Mouse (Mus musculus) kidney, embryonic 14.5 days (tissue): ENCODE measurements around the gene Rasgrf1. TPM values are rescaled to one million over a fixed set of nuclear protein-coding genes. Genes with fewer than 3 reads are reported as not detected.

Experiments
- ATAC-seq: fragments of 200-750 bp; cut with Nextera tagmentation; 2 replicates; pipeline ENCODE4 v1.8.0; 2017; ENCODE audit warnings: moderate number of reproducible peaks, mild to moderate bottlenecking, moderate TSS enrichment, moderate library complexity; ENCODE audit not compliant: low FRiP score, low TSS enrichment
- H3K27ac ChIP-seq: fragments of 300-500 bp; sonication (generic); 2 replicates; pipeline ENCODE4 v1.5.1; 2014; ENCODE audit warnings: low read depth, mild to moderate bottlenecking, low read length, moderate library complexity, mixed read lengths
- H3K27me3 ChIP-seq: fragments of 300-500 bp; sonication (generic); 2 replicates; pipeline ENCODE4 v1.6.1; 2014; ENCODE audit warnings: mild to moderate bottlenecking, low read length; ENCODE audit not compliant: control insufficient read depth, insufficient read depth
- H3K36me3 ChIP-seq: fragments of 300-500 bp; sonication (generic); 2 replicates; pipeline ENCODE4 v1.6.1; 2014; ENCODE audit warnings: low read length, mixed read lengths; ENCODE audit not compliant: control insufficient read depth, insufficient read depth
- H3K4me1 ChIP-seq: fragments of 300-500 bp; sonication (generic); 2 replicates; pipeline ENCODE4 v1.6.1; 2014; ENCODE audit warnings: low read length, mixed read lengths; ENCODE audit not compliant: control insufficient read depth, insufficient read depth
- H3K4me2 ChIP-seq: fragments of 300-500 bp; sonication (generic); replicated peaks from 2 replicates; pipeline ENCODE4 v1.6.1; 2014; ENCODE audit warnings: low read depth, mild to moderate bottlenecking, low read length
- H3K4me3 ChIP-seq: fragments of 300-500 bp; sonication (generic); 2 replicates; pipeline ENCODE4 v1.5.1; 2014; ENCODE audit warnings: mild to moderate bottlenecking, low read length
- H3K9ac ChIP-seq: fragments of 300-500 bp; sonication (generic); 2 replicates; pipeline ENCODE4 v1.6.1; 2014; ENCODE audit warnings: low read depth, mild to moderate bottlenecking, low read length, moderate library complexity
- H3K9me3 ChIP-seq: fragments of 300-500 bp; sonication (generic); 2 replicates; pipeline ENCODE4 v1.6.1; 2016; ENCODE audit warnings: low read length; ENCODE audit not compliant: control insufficient read depth
- whole genome bisulfite sequencing: fragments of 180-500 bp; shearing (Covaris S2); extraction: QIAGEN DNeasy Blood & Tissue Kit; methylation state at CpG from one replicate; pipeline ENCODE4 v1.1.7; 2014; 5-methylcytosine and 5-hydroxymethylcytosine counted together
- polyA plus RNA-seq: library from polyadenylated mRNA; unstranded; fragments of >200 nt; fragmentation: Nextera tagmentation; extraction: Ambion mirVana; gene quantifications from 2 replicates; pipeline ENCODE4 v1.2.1, GENCODE M21; 2014

The Rasgrf1 gene
- polyA plus RNA-seq, 1 experiment from 2014 or later, result 0.11 TPM

DNA sequence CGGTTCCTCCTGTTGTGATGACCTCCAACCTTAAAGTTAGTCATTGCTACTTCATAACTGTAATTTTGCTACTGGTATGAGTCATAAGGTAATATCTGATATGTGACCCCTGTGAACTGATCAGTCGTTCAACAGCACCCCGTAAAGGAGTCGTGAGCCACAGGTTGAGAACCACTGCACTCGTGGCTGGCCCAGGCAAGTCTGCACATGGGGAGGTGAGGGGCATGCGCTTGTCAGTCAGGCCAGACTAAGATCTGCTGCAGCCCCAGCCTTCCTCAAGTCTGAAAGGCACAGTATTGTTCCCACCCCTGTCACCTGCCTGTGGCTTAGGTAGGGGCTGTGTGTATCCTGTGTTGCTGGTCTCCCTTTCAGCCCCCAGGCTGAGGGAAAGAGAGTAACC lies 159.1 kb downstream of the Rasgrf1 start:
- Histone ChIP-seq H3K4me3 (no peak overlapping the region), H3K36me3 (0 out of 2 replicates have a peak, but pooled peaks cover 2% of the 10 kb centered on the region), H3K4me2 (no peak overlapping the region), H3K27ac (no peak overlapping the region), H3K9ac (no peak overlapping the region), H3K4me1 (no peaks in the 10 kb centered on the region), H3K27me3 (no peaks in the 10 kb centered on the region), H3K9me3 (no peaks in the 10 kb centered on the region)
- 76% methylated on average over 6 of the region's 6 CpGs for WGBS
- no peak for ATAC-seq

DNA sequence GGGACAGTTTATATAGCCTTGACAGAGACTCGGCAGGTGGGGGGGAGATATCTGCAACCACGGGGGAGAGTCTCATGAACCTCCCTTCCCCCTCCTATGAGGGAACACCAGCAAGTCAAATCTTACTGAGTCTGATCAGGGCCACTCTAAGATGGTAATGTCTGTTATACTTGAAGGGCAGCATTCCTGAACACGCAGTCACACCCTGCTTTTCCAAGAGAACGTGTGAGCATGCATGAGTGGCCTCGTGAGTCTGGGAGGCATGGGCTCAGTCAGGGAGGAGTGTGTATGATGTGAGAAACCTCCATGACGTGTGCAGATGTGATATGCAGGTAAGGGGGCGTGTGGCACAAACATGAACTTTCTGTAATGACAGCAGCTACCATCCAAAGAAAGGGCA lies 159.8 kb downstream of the Rasgrf1 start:
- H3K27ac ChIP-seq, result no peak overlapping the region
- H3K4me1 ChIP-seq, result no peaks in the 10 kb centered on the region
- H3K4me3 ChIP-seq, result no peak overlapping the region
- H3K4me2 ChIP-seq, result no peak overlapping the region
- no peaks in the 10 kb centered on the region for H3K27me3 ChIP-seq
- ATAC-seq, result peak; percentile 86
- no peak overlapping the region for H3K9ac ChIP-seq
- 0 out of 2 replicates have a peak, but pooled peaks cover 2% of the 10 kb centered on the region for H3K36me3 ChIP-seq
- WGBS, result 64% methylated on average over 7 of the region's 7 CpGs
- H3K9me3 ChIP-seq, result no peaks in the 10 kb centered on the region

DNA sequence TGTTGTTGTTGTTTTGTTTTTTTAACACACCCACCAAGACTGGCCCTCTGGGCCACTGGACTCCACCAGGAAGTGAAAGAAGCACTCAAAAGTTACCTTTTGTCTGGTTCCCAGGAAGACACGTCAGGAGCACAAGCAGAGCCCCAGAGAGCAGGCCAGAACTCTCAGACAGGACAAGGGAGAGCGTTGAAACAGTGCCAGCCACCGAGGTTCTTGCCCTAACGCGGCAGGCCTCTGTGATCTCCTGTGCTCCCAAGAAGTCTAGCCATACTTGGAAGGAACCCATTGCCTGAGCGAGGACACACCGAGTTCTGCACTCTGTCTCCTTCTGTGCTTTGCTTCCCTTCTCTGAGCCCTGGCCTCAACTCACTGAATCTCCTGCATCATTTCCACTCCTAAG lies 160.5 kb downstream of the Rasgrf1 start:
- no peaks in the 10 kb centered on the region for H3K27me3 ChIP-seq
- no peaks in the 10 kb centered on the region for H3K36me3 ChIP-seq
- H3K4me2 ChIP-seq, result no peak overlapping the region
- no peak overlapping the region for H3K9ac ChIP-seq
- H3K9me3 ChIP-seq, result no peaks in the 10 kb centered on the region
- no peaks in the 10 kb centered on the region for H3K4me1 ChIP-seq
- 80% methylated on average over 7 of the region's 7 CpGs for WGBS
- H3K27ac ChIP-seq, result no peak overlapping the region
- H3K4me3 ChIP-seq, result no peak overlapping the region
- ATAC-seq, result no peak

DNA sequence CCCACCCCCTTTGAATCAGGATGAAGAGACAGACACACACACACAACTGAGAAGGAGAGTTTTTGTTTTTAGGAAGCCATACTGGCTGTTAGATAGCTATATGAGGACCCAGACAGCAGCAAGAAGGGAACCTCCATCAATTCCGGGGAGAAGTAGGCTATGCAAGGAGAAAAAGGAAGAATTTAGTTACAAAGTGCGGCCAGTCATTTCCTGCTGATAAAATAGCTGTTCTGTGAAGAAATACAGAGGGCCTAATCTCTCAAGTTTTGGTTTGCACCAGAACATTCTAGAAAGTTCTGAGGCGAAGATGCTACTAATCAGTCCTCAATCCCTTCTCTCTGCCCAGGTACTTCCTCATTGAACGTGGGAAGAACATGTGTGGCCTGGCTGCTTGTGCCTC lies 165.6 kb downstream of the Rasgrf1 start:
- H3K4me1 ChIP-seq, result no peaks in the 10 kb centered on the region
- no peak overlapping the region for H3K4me2 ChIP-seq
- no peaks in the 10 kb centered on the region for H3K9me3 ChIP-seq
- H3K4me3 ChIP-seq, result no peak overlapping the region
- no peak overlapping the region for H3K27ac ChIP-seq
- H3K27me3 ChIP-seq, result no peaks in the 10 kb centered on the region
- 77% methylated on average over 4 of the region's 4 CpGs for WGBS
- no peaks in the 10 kb centered on the region for H3K36me3 ChIP-seq
- no peak for ATAC-seq
- H3K9ac ChIP-seq, result no peak overlapping the region

DNA sequence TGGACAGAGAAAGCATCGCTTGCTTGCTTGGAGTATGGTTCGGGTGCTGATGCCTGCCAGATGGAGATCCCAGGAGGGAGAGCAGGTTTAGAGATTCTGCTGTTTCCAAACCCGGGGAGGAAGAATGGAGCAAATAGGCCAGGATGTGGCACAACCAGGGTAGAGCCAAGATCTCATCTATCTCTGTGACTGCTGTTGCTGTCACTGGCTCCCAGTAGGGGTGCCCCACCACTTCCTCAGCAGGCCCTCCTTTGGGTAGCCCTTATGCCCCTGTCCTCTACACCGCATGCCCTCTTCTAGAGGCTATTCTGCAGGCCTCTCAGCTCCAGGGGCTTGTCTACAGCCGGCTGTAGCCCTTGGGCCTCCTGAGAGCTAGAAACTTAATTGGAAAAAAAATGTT lies 166.4 kb downstream of the Rasgrf1 start:
- Histone ChIP-seq H3K4me1 (no peaks in the 10 kb centered on the region), H3K4me2 (no peak overlapping the region), H3K9ac (no peak overlapping the region), H3K27me3 (no peaks in the 10 kb centered on the region), H3K9me3 (no peaks in the 10 kb centered on the region), H3K36me3 (no peaks in the 10 kb centered on the region), H3K27ac (no peak overlapping the region), H3K4me3 (no peak overlapping the region)
- WGBS, result 85% methylated on average over 5 of the region's 5 CpGs
- no peak for ATAC-seq

Other genes starting within 250 kb of the Rasgrf1 start
- gene Tmed3, start 204.8 kb upstream of the Rasgrf1 start, polyA plus RNA-seq, result 69.2 and 78.3 TPM in 2 replicates
- not detected in 2 replicates for gene Ankrd34c, start 171.4 kb upstream of the Rasgrf1 start, polyA plus RNA-seq
- gene Ctsh, start 144.2 kb downstream of the Rasgrf1 start, polyA plus RNA-seq, result 57.0 and 70.4 TPM in 2 replicates
- gene Morf4l1, start 204.9 kb downstream of the Rasgrf1 start, polyA plus RNA-seq, result 467 and 551 TPM in 2 replicates